Mouse (Mus musculus): Measurements from ENCODE around the gene Bbc3. TPM values are rescaled to one million over a fixed set of nuclear protein-coding genes. Genes with fewer than 3 reads are reported as not detected.

Bbc3 gene
- polyA plus RNA-seq, 1 experiment from 2014 or later: 17.3 TPM

GRCm38 (mm10) chr7:16274922-16275890 lies 33.0 kb upstream of the Bbc3 start:
- H3K36me3 ChIP-seq: peaks cover 48% of the 10 kb centered on the region
- no peak overlapping the region for H3K9ac ChIP-seq (replicated peaks)
- WGBS: 89% methylated on average over 10 of the region's 10 CpGs
- H3K9me3 ChIP-seq: no peaks in the 10 kb centered on the region
- ATAC-seq (ENCODE audit: low FRiP score, low read depth): no peak
- peaks cover 24% of the 10 kb centered on the region for H3K4me1 ChIP-seq
- no peak overlapping the region for H3K27ac ChIP-seq (replicated peaks)
- peaks cover 22% of the 10 kb centered on the region for H3K27me3 ChIP-seq
- no peak overlapping the region for H3K4me3 ChIP-seq
- no peak overlapping the region for H3K4me2 ChIP-seq (replicated peaks)

GRCm38 (mm10) chr7:16280721-16281120 lies 27.5 kb upstream of the Bbc3 start:
- no peaks in the 10 kb centered on the region for H3K9me3 ChIP-seq
- peaks cover 7% of the 10 kb centered on the region for H3K4me1 ChIP-seq
- no peak overlapping the region for H3K9ac ChIP-seq (replicated peaks)
- H3K4me3 ChIP-seq: no peak overlapping the region
- no peak for ATAC-seq (ENCODE audit: low FRiP score, low read depth)
- H3K27ac ChIP-seq (replicated peaks): no peak overlapping the region
- peaks cover 2% of the 10 kb centered on the region; the same call in 1 of the 2 replicates for H3K27me3 ChIP-seq
- H3K4me2 ChIP-seq (replicated peaks): no peak overlapping the region
- 91% methylated on average over 11 of the region's 11 CpGs for WGBS
- H3K36me3 ChIP-seq: peaks cover 83% of the 10 kb centered on the region

- 94% methylated on average over 13 of the region's 13 CpGs for WGBS
- peaks cover 12% of the 10 kb centered on the region for H3K4me1 ChIP-seq
- no peak overlapping the region for H3K27ac ChIP-seq (replicated peaks)
- no peak overlapping the region for H3K4me2 ChIP-seq (replicated peaks)
- no peaks in the 10 kb centered on the region for H3K27me3 ChIP-seq
- H3K36me3 ChIP-seq: peaks cover 67% of the 10 kb centered on the region
- no peaks in the 10 kb centered on the region for H3K9me3 ChIP-seq
- no peak overlapping the region for H3K4me3 ChIP-seq
- ATAC-seq (ENCODE audit: low FRiP score, low read depth): no peak
- H3K9ac ChIP-seq (replicated peaks): no peak overlapping the region
These were observed 25.9 kb upstream of the Bbc3 start for GRCm38 (mm10) chr7:16282334-16282733.

GRCm38 (mm10) chr7:16284001-16284400 lies 24.2 kb upstream of the Bbc3 start:
- H3K36me3 ChIP-seq: peaks cover 50% of the 10 kb centered on the region

GRCm38 (mm10) chr7:16284904-16285303 lies 23.3 kb upstream of the Bbc3 start:
- Histone ChIP-seq H3K27ac (replicated peaks) (no peak overlapping the region), H3K4me2 (replicated peaks) (no peak overlapping the region; the same call in 1 of the 2 replicates), H3K27me3 (no peaks in the 10 kb centered on the region), H3K4me3 (0 out of 2 replicates have a peak overlapping the region, but pooled peaks have one; percentile 82), H3K9ac (replicated peaks) (no peak overlapping the region; the same call in 1 of the 2 replicates), H3K36me3 (peaks cover 44% of the 10 kb centered on the region), H3K9me3 (no peaks in the 10 kb centered on the region), H3K4me1 (peaks cover 12% of the 10 kb centered on the region)
- ATAC-seq (ENCODE audit: low FRiP score, low read depth): no peak
- 84% methylated on average over 9 of the region's 9 CpGs for WGBS

More at GRCm38 (mm10) chr7:16284001-16284400, 24.2 kb upstream of the Bbc3 start:
- Histone ChIP-seq H3K9ac (replicated peaks) (no peak overlapping the region), H3K27me3 (no peaks in the 10 kb centered on the region), H3K4me2 (replicated peaks) (no peak overlapping the region), H3K4me3 (no peak overlapping the region), H3K27ac (replicated peaks) (no peak overlapping the region), H3K9me3 (no peaks in the 10 kb centered on the region), H3K4me1 (peaks cover 12% of the 10 kb centered on the region)
- WGBS: 90% methylated on average over 8 of the region's 8 CpGs
- ATAC-seq (ENCODE audit: low FRiP score, low read depth): no peak

- WGBS: 6% methylated on average over 14 of the region's 14 CpGs
- H3K27me3 ChIP-seq: no peaks in the 10 kb centered on the region
- peak overlapping the region; percentile 82 for H3K4me3 ChIP-seq
- peak overlapping the region; percentile 11; the same call in 1 of the 2 replicates for H3K27ac ChIP-seq (replicated peaks)
- peaks cover 12% of the 10 kb centered on the region for H3K4me1 ChIP-seq
- H3K4me2 ChIP-seq (replicated peaks): peak overlapping the region; percentile 49
- H3K36me3 ChIP-seq: peaks cover 38% of the 10 kb centered on the region
- no peak overlapping the region; the same call in 1 of the 2 replicates for H3K9ac ChIP-seq (replicated peaks)
- ATAC-seq (ENCODE audit: low FRiP score, low read depth): peak; percentile 63
- H3K9me3 ChIP-seq: no peaks in the 10 kb centered on the region
These were observed 22.7 kb upstream of the Bbc3 start for GRCm38 (mm10) chr7:16285450-16286025.

- Histone ChIP-seq H3K27me3 (no peaks in the 10 kb centered on the region), H3K4me2 (replicated peaks) (peak within 1 kb of the TSS; percentile 49), H3K4me3 (peak within 1 kb of the TSS; percentile 82), H3K4me1 (peaks cover 12% of the 10 kb centered on the region), H3K9me3 (no peaks in the 10 kb centered on the region), H3K9ac (replicated peaks) (peak within 1 kb of the TSS; percentile 71), H3K27ac (replicated peaks) (peak within 1 kb of the TSS; percentile 93), H3K36me3 (peaks cover 30% of the 10 kb centered on the region)
- under 1% methylated on average over 55 of the region's 70 CpGs for WGBS
- peak; percentile 93 for ATAC-seq (ENCODE audit: low FRiP score, low read depth)
These were observed 21.9 kb upstream of the Bbc3 start, which contains the start of gene Ccdc9 for GRCm38 (mm10) chr7:16286026-16286961. TSS of gene Ccdc9 (minus strand) at chr7:16286795.

- Histone ChIP-seq H3K27ac (replicated peaks) (peak overlapping the region; percentile 93), H3K36me3 (peaks cover 23% of the 10 kb centered on the region), H3K27me3 (no peaks in the 10 kb centered on the region), H3K4me3 (peak overlapping the region; percentile 82), H3K9me3 (no peaks in the 10 kb centered on the region), H3K4me1 (peaks cover 12% of the 10 kb centered on the region), H3K9ac (replicated peaks) (peak overlapping the region; percentile 71), H3K4me2 (replicated peaks) (peak overlapping the region; percentile 49)
- no peak for ATAC-seq (ENCODE audit: low FRiP score, low read depth)
- 83% methylated on average over 2 of the region's 2 CpGs for WGBS
These were observed 21.2 kb upstream of the Bbc3 start for GRCm38 (mm10) chr7:16287016-16287415.

GRCm38 (mm10) chr7:16287791-16288190 lies 20.4 kb upstream of the Bbc3 start:
- no peak overlapping the region for H3K27ac ChIP-seq (replicated peaks)
- H3K9ac ChIP-seq (replicated peaks): no peak overlapping the region
- no peaks in the 10 kb centered on the region for H3K9me3 ChIP-seq
- ATAC-seq (ENCODE audit: low FRiP score, low read depth): no peak
- H3K27me3 ChIP-seq: no peaks in the 10 kb centered on the region
- H3K36me3 ChIP-seq: peaks cover 15% of the 10 kb centered on the region
- peaks cover 12% of the 10 kb centered on the region for H3K4me1 ChIP-seq
- 80% methylated on average over 1 of the region's 1 CpGs for WGBS
- H3K4me3 ChIP-seq: no peak overlapping the region
- H3K4me2 ChIP-seq (replicated peaks): no peak overlapping the region

- no peaks in the 10 kb centered on the region for H3K36me3 ChIP-seq
- H3K4me3 ChIP-seq: no peak overlapping the region
- H3K27ac ChIP-seq (replicated peaks): no peak overlapping the region
- H3K27me3 ChIP-seq: peaks cover 18% of the 10 kb centered on the region; the same call in 1 of the 2 replicates
- 32% methylated on average over 4 of the region's 4 CpGs for WGBS
- no peak overlapping the region for H3K9ac ChIP-seq (replicated peaks)
- H3K4me1 ChIP-seq: peaks cover 31% of the 10 kb centered on the region
- H3K4me2 ChIP-seq (replicated peaks): peak overlapping the region; percentile 91; the same call in 1 of the 2 replicates
- no peak; the same call in 1 of the 2 replicates for ATAC-seq (ENCODE audit: low FRiP score, low read depth)
- H3K9me3 ChIP-seq: no peaks in the 10 kb centered on the region
These were observed 13.8 kb upstream of the Bbc3 start for GRCm38 (mm10) chr7:16294346-16294745.

- WGBS: under 1% methylated on average over 23 of the region's 23 CpGs
- H3K4me3 ChIP-seq: peak overlapping the region; percentile 49
- ATAC-seq (ENCODE audit: low FRiP score, low read depth): peak; percentile 67
- peak overlapping the region; percentile 65 for H3K9ac ChIP-seq (replicated peaks)
- peaks cover 32% of the 10 kb centered on the region for H3K4me1 ChIP-seq
- H3K36me3 ChIP-seq: no peaks in the 10 kb centered on the region
- H3K27me3 ChIP-seq: peaks cover 18% of the 10 kb centered on the region; the same call in 1 of the 2 replicates
- H3K4me2 ChIP-seq (replicated peaks): peak overlapping the region; percentile 91
- no peaks in the 10 kb centered on the region for H3K9me3 ChIP-seq
- H3K27ac ChIP-seq (replicated peaks): peak overlapping the region; percentile 81
These were observed 13.4 kb upstream of the Bbc3 start for GRCm38 (mm10) chr7:16294837-16295236.
